Mouse (Mus musculus): ENCODE measurements around the gene Gm7029. TPM values are rescaled to one million over a fixed set of nuclear protein-coding genes. Genes with fewer than 3 reads are reported as not detected.
A peak's percentile ranks its signal among the peaks of the same experiment; 100 is the strongest.
"Not testable (repeated sequence)": the region's sequence is repeated elsewhere in the genome, so short reads cannot be mapped to it uniquely, and the experiment has no call there.

Gene Gm7029
- polyA plus RNA-seq, 1 experiment from 2014 or later = not detected

GRCm38 (mm10) chr17:33857816-33858215, 15.8 kb upstream of the Gm7029 start:
- H3K9me3 ChIP-seq = no peaks in the 10 kb centered on the region
- H3K27me3 ChIP-seq (replicated peaks) = no peaks in the 10 kb centered on the region
- H3K27ac ChIP-seq = no peak overlapping the region
- H3K9ac ChIP-seq = no peak overlapping the region
- 82% methylated on average over 4 of the region's 4 CpGs for WGBS
- no peak overlapping the region for H3K4me3 ChIP-seq (replicated peaks)
- H3K4me2 ChIP-seq = no peak overlapping the region
- no peaks in the 10 kb centered on the region for H3K36me3 ChIP-seq
- no peak for ATAC-seq (ENCODE audit: insufficient read depth, low FRiP score, low read depth)
- H3K4me1 ChIP-seq = no peaks in the 10 kb centered on the region

GRCm38 (mm10) chr17:33865330-33866030, 8.2 kb upstream of the Gm7029 start:
- H3K4me3 ChIP-seq (replicated peaks) = no peak overlapping the region
- no peak overlapping the region for H3K27ac ChIP-seq
- H3K9ac ChIP-seq = no peak overlapping the region
- no peak for ATAC-seq (ENCODE audit: insufficient read depth, low FRiP score, low read depth)
- no peaks in the 10 kb centered on the region for H3K9me3 ChIP-seq
- 36% methylated on average over 8 of the region's 9 CpGs for WGBS
- H3K36me3 ChIP-seq = no peaks in the 10 kb centered on the region
- H3K4me1 ChIP-seq = no peaks in the 10 kb centered on the region
- no peaks in the 10 kb centered on the region for H3K27me3 ChIP-seq (replicated peaks)
- H3K4me2 ChIP-seq = no peak overlapping the region

DNA sequence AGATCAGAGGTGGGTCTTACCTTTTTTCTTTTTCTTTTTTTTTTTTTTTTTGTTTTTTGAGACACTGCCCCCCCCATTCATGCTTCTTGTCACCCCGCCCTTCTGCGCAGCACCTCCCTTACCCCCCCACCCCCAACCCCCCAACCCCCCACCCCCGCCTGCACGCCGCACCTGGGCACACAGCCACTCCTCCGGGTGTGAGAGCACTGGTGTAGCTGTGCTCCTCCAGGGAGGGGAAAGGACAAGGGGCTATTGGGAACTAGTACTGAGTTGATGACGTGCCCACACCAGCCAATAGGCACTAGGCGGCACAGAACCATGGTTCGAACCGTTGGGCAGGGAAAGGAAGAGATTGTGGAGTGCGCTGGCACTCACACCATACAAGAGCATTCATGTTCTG, 774 bp downstream of the Gm7029 start:
- H3K9ac ChIP-seq = no peak overlapping the region
- ATAC-seq (ENCODE audit: insufficient read depth, low FRiP score, low read depth) = no peak
- WGBS = 80% methylated on average over 11 of the region's 11 CpGs

DNA sequence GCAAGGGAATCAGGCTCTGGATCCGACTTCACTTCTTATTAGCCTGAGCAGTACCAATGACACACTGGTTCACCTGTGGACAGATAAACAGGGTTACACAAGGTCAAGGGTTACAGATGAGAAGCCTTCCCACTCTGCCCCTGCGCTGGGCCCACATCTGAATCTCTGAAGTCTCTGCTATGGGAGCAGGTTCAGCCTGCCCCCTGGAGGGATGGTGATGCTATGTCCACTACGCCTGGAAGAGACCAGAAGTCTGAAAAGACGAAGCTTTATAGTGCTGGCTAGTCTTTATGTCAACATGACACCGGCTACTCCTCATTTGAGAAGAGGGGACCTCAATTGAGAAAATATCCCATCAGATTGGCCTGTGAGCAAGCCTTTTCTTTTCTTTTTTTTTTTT, 2.2 kb downstream of the Gm7029 start:
- H3K36me3 ChIP-seq; H3K9ac ChIP-seq; ATAC-seq (ENCODE audit: insufficient read depth, low FRiP score, low read depth): not testable (repeated sequence)

More for the DNA sequence above, 774 bp downstream of the Gm7029 start:
- Histone ChIP-seq H3K27ac (no peak overlapping the region), H3K4me1 (no peaks in the 10 kb centered on the region), H3K4me2 (no peak overlapping the region), H3K4me3 (replicated peaks) (no peak overlapping the region), H3K27me3 (replicated peaks) (no peaks in the 10 kb centered on the region), H3K36me3 (0 out of 2 replicates have a peak, but pooled peaks cover 3% of the 10 kb centered on the region), H3K9me3 (no peaks in the 10 kb centered on the region)

GRCm38 (mm10) chr17:33884320-33884719, 10.7 kb downstream of the Gm7029 start:
- H3K9ac ChIP-seq; ATAC-seq (ENCODE audit: insufficient read depth, low FRiP score, low read depth); H3K4me2 ChIP-seq; H3K4me3 ChIP-seq (replicated peaks); H3K9me3 ChIP-seq; H3K27me3 ChIP-seq (replicated peaks); H3K27ac ChIP-seq; H3K4me1 ChIP-seq: not testable (repeated sequence)
- 95% methylated on average over 8 of the region's 11 CpGs for WGBS
- H3K36me3 ChIP-seq = peaks cover 16% of the 10 kb centered on the region

More for the DNA sequence above, 2.2 kb downstream of the Gm7029 start:
- not testable (repeated sequence) for H3K4me3 ChIP-seq (replicated peaks); H3K27ac ChIP-seq; H3K9me3 ChIP-seq; H3K4me1 ChIP-seq; H3K27me3 ChIP-seq (replicated peaks); H3K4me2 ChIP-seq
- 77% methylated on average over 5 of the region's 5 CpGs for WGBS

- not testable (repeated sequence) for ATAC-seq (ENCODE audit: insufficient read depth, low FRiP score, low read depth)
Observed at GRCm38 (mm10) chr17:33887802-33888201, 14.2 kb downstream of the Gm7029 start.

DNA sequence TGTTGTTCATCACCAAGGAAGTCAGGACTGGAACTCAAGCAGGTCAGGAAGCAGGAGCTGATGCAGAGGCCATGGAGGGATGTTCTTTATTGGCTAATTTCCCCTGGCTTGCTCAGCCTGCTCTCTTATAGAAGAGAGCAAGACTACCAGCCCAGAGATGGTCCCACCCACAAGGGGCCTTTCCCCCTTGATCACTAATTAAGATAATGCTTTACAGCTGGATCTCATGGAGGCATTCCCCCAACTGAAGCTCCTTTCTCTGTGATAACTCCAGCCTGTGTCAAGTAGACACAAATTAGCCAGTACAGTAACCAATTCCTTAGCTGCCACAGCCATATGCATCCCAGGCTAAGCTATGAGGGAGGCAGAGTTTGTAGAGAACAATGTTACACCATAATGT, 14.6 kb downstream of the Gm7029 start:
- H3K9me3 ChIP-seq; H3K27ac ChIP-seq; H3K36me3 ChIP-seq; H3K4me3 ChIP-seq (replicated peaks); H3K9ac ChIP-seq; H3K4me1 ChIP-seq; ATAC-seq (ENCODE audit: insufficient read depth, low FRiP score, low read depth); H3K27me3 ChIP-seq (replicated peaks): not testable (repeated sequence)
- H3K4me2 ChIP-seq = peak overlapping the region; percentile 23; the same call in 1 of the 2 replicates

More at GRCm38 (mm10) chr17:33887802-33888201, 14.2 kb downstream of the Gm7029 start:
- H3K4me3 ChIP-seq (replicated peaks); H3K36me3 ChIP-seq; H3K9me3 ChIP-seq; H3K4me1 ChIP-seq; H3K27ac ChIP-seq; H3K9ac ChIP-seq; H3K4me2 ChIP-seq; H3K27me3 ChIP-seq (replicated peaks): not testable (repeated sequence)
- 31% methylated on average over 2 of the region's 2 CpGs for WGBS

- not testable (repeated sequence) for H3K27me3 ChIP-seq (replicated peaks); H3K9me3 ChIP-seq; H3K4me1 ChIP-seq; H3K36me3 ChIP-seq
- H3K4me2 ChIP-seq = peak overlapping the region; percentile 62
- peak overlapping the region; percentile 67 for H3K4me3 ChIP-seq (replicated peaks)
- peak; percentile 4; the same call in 1 of the 2 replicates for ATAC-seq (ENCODE audit: insufficient read depth, low FRiP score, low read depth)
- H3K9ac ChIP-seq = peak overlapping the region; percentile 54
- H3K27ac ChIP-seq = peak overlapping the region; percentile 28; the same call in 1 of the 2 replicates
- under 1% methylated on average over 44 of the region's 44 CpGs for WGBS
Observed at GRCm38 (mm10) chr17:33889941-33890532, 16.4 kb downstream of the Gm7029 start.

DNA sequence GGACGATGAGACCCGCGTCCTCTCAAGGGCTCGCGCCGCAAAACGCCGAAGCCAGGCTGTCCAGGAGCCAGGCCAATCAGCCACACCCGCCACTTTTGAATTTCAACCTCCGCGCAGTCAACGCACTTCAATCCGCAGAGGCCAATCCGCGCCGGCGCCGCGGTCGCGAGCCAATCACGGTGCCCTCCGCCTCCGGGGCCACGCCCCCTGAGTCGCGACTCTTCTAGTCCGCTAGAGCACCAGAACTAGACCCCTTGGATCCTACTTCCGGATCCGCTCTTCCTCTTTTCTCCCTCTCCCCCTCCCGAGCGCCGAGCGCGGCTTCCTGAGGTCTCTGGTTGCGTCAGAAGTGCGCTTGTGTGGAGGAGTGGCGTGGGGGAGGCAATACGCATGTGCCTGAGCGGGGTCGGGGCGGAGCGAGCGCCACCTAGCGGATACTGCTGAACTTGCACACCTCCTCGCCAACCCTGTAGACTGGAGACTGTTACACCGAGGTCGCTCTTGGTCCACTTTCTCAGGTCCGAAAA, 17.0 kb downstream of the Gm7029 start, which contains the start of gene Kifc1:
Kifc1 (minus strand) TSS at position 129 of the 527 bp plus-strand sequence.
- WGBS = under 1% methylated on average over 49 of the region's 49 CpGs
- H3K27me3 ChIP-seq (replicated peaks) = no peaks in the 10 kb centered on the region
- peak within 1 kb of the TSS; percentile 67 for H3K4me3 ChIP-seq (replicated peaks)
- H3K4me2 ChIP-seq = peak within 1 kb of the TSS; percentile 62
- H3K4me1 ChIP-seq = peaks cover 8% of the 10 kb centered on the region; the same call in 1 of the 2 replicates
- peak; percentile 99 for ATAC-seq (ENCODE audit: insufficient read depth, low FRiP score, low read depth)
- peak within 1 kb of the TSS; percentile 28; the same call in 1 of the 2 replicates for H3K27ac ChIP-seq
- H3K9me3 ChIP-seq = no peaks in the 10 kb centered on the region
- H3K9ac ChIP-seq = peak within 1 kb of the TSS; percentile 54
- peaks cover 6% of the 10 kb centered on the region; the same call in 1 of the 2 replicates for H3K36me3 ChIP-seq

GRCm38 (mm10) chr17:33891357-33891756, 17.7 kb downstream of the Gm7029 start:
- Histone ChIP-seq H3K4me2 (no peak overlapping the region), H3K9me3 (no peaks in the 10 kb centered on the region), H3K4me3 (replicated peaks) (no peak overlapping the region), H3K4me1 (peaks cover 8% of the 10 kb centered on the region; the same call in 1 of the 2 replicates), H3K36me3 (no peaks in the 10 kb centered on the region), H3K27me3 (replicated peaks) (no peaks in the 10 kb centered on the region), H3K9ac (no peak overlapping the region), H3K27ac (no peak overlapping the region)
- ATAC-seq (ENCODE audit: insufficient read depth, low FRiP score, low read depth) = no peak
- WGBS = 69% methylated on average over 2 of the region's 2 CpGs

GRCm38 (mm10) chr17:33891892-33892291, 18.3 kb downstream of the Gm7029 start:
- not testable (repeated sequence) for H3K27me3 ChIP-seq (replicated peaks); H3K4me1 ChIP-seq; H3K36me3 ChIP-seq; H3K4me3 ChIP-seq (replicated peaks); H3K9ac ChIP-seq; H3K9me3 ChIP-seq; ATAC-seq (ENCODE audit: insufficient read depth, low FRiP score, low read depth); H3K27ac ChIP-seq; H3K4me2 ChIP-seq
- WGBS = 68% methylated on average over 6 of the region's 6 CpGs

DNA sequence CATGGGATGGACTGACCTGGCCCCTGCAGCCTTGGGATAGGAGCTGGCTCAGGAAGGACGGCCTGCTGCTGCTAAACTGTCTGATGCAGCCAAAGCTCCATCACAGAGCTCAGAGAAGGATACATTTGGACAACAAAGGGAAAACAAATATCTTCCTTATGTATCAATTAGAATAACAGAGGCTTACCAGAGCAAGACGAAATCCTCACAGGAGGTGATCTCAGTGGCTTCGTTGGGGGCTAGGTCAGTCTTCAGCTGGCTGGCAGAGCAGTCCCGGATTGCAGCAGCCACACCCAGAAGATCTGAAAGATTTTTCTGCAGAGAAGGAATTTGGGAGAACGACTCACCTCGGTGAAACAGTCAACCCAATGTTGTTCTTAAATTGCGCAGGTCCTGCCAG, 18.8 kb downstream of the Gm7029 start:
- Histone ChIP-seq H3K27ac (no peak overlapping the region; the same call in 1 of the 2 replicates), H3K36me3 (no peaks in the 10 kb centered on the region), H3K9me3 (no peaks in the 10 kb centered on the region), H3K4me2 (no peak overlapping the region), H3K4me3 (replicated peaks) (no peak overlapping the region), H3K27me3 (replicated peaks) (no peaks in the 10 kb centered on the region), H3K4me1 (peaks cover 8% of the 10 kb centered on the region; the same call in 1 of the 2 replicates), H3K9ac (no peak overlapping the region)
- 21% methylated on average over 7 of the region's 7 CpGs for WGBS
- no peak for ATAC-seq (ENCODE audit: insufficient read depth, low FRiP score, low read depth)
